Mouse (Mus musculus): Measurements from ENCODE around the gene Mtmr3.

DNA sequence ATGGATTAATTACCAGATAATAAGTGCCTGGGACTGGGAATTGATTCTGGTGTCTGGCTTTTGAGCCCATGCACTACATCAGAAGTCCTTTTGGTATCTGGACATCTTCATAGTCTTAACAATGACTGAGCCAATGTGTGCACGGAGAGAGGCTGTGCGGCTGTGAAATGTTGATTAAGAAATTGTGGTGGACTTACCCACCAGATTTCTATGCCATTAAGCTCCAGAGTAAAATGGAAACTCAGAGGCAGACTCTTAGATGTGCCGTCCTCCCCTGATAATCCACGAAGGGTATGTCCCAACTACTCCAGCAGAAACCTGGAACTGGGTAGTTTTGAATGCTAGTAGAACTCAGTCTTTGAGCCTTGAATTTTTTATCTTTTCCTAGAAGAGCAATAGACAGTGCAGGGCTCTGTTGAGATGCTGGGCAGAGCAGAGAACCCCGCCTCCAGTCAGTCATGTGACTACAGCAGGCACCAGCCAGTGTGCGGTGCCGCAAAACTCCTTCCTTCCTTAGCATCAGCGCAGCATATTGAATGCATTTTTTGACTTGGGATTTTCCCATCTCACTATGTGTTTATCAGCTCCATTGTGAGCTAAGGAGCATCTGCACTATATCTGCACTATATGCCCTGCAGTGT lies 139.6 kb downstream of the Mtmr3 start:
- TF ChIP-seq ZNF384 (IDR thresholded peaks at IDR 0.05; ENCODE audit: low read depth, low read length) = no peak
- TF ChIP-seq CHD2 (IDR thresholded peaks at IDR 0.05; ENCODE audit: low read depth, low read length) = no peak
- TF ChIP-seq HCFC1 (IDR thresholded peaks at IDR 0.05; ENCODE audit: borderline replicate concordance, insufficient read depth, low read length) = no peak
- no peak for TF ChIP-seq ZC3H11A (IDR thresholded peaks at IDR 0.05; ENCODE audit: borderline replicate concordance, low read depth, low read length)
- TF ChIP-seq MAFK (IDR thresholded peaks at IDR 0.05; ENCODE audit: insufficient read depth, low read depth, low read length) = no peak

All from ES-E14 (cell line).